Mouse (Mus musculus) midbrain, embryonic 14.5 days (tissue): ENCODE data around the gene A430005L14Rik. TPM values are rescaled to one million over a fixed set of nuclear protein-coding genes. Genes with fewer than 3 reads are reported as not detected.
"Not testable (repeated sequence)": the region's sequence is repeated elsewhere in the genome, so short reads cannot be mapped to it uniquely, and the experiment has no call there.

Experiments used
- ATAC-seq: fragments of 200-750 bp; cut with Nextera tagmentation; 2 replicates; pipeline ENCODE4 v1.8.0; 2017; ENCODE audit warnings: moderate number of reproducible peaks, moderate library complexity; ENCODE audit not compliant: low FRiP score, low TSS enrichment
- DNase-seq: peaks from one replicate; pipeline ENCODE4 v3.0.0-alpha.2; 2015
- H3K27ac ChIP-seq: fragments of 300-500 bp; sonication (generic); replicated peaks from 2 replicates; pipeline ENCODE4 v1.5.1; 2014; ENCODE audit warnings: mild to moderate bottlenecking, low read depth, low read length, moderate library complexity
- H3K27me3 ChIP-seq: fragments of 300-500 bp; sonication (generic); 2 replicates; pipeline ENCODE4 v1.6.1; 2014; ENCODE audit warnings: low read length, control low read depth, mixed read lengths; ENCODE audit not compliant: control insufficient read depth, insufficient read depth
- H3K36me3 ChIP-seq: fragments of 300-500 bp; sonication (generic); 2 replicates; pipeline ENCODE4 v1.6.1; 2014; ENCODE audit warnings: low read length, control low read depth; ENCODE audit not compliant: control insufficient read depth, insufficient read depth
- H3K4me1 ChIP-seq: fragments of 300-500 bp; sonication (generic); 2 replicates; pipeline ENCODE4 v1.6.1; 2014; ENCODE audit warnings: mild to moderate bottlenecking, antibody characterized with exemption, low read length, control low read depth; ENCODE audit not compliant: control insufficient read depth, insufficient read depth
- H3K4me2 ChIP-seq: fragments of 300-500 bp; sonication (generic); 2 replicates; pipeline ENCODE4 v1.6.1; 2014; ENCODE audit warnings: mild to moderate bottlenecking, low read length, moderate library complexity
- H3K4me3 ChIP-seq: fragments of 300-500 bp; sonication (generic); replicated peaks from 2 replicates; pipeline ENCODE4 v1.5.1; 2014; ENCODE audit warnings: low read depth, low read length
- H3K9ac ChIP-seq: fragments of 300-500 bp; sonication (generic); replicated peaks from 2 replicates; pipeline ENCODE4 v1.6.1; 2014; ENCODE audit warnings: mild to moderate bottlenecking, low read length, moderate library complexity
- H3K9me3 ChIP-seq: fragments of 300-500 bp; sonication (generic); 2 replicates; pipeline ENCODE4 v1.6.1; 2016; ENCODE audit warnings: low read length, control low read depth, mixed read lengths; ENCODE audit not compliant: control insufficient read depth
- WGBS: fragments of 180-500 bp; shearing (Covaris S2); extraction: QIAGEN DNeasy Blood & Tissue Kit; methylation state at CpG from one replicate; pipeline ENCODE4 v1.1.7; 2014; 5-methylcytosine and 5-hydroxymethylcytosine counted together
- polyA plus RNA-seq: library from polyadenylated mRNA; unstranded; fragments of >200 nt; fragmentation: Nextera tagmentation; extraction: Ambion mirVana; gene quantifications from 2 replicates; pipeline ENCODE4 v1.2.1, GENCODE M21; 2014

A430005L14Rik gene
- polyA plus RNA-seq: 63.3 and 63.7 TPM in 2 replicates

DNA sequence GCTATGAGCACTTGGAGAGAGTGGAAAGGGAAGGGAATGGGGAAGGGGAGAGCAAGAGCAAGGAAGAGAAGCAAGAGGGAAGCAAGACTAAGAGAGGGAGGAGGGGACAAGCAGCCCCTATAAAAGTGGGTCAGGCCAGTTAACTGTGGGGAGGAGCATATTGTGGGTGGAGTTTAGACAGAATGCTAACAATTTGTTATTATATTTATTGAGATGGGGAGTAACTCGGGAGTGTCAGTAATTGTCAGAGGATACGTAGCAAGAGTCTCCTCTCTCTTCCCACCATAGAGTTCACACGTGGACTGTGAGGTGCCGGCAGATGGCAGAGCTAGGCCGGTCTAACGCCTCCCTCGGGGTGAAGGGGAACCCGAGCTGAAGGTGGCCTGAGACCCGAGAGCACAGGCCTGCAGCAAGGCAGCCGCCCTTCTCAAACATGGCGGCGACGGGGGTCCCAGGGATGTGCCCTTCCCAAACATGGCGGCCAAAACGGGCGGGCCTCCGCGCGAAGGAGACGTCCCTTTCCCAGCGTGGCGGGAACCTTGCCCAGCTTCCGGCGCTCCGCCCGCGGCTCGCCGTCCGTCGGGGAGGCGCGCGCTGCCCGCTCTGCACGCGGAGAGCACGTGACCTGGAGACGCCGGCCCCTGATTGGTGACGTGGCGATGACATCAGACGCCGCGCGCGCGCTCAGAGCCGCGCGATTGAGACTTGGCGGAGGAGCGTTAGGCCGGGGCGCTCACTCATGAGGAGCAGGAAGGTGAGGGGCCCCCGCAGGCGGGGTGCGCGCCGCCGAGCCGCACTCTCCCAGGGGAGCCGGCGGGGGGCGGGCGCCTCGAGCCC lies at the start of gene A430005L14Rik:
TSS of gene A430005L14Rik (plus strand) at position 669 of the 837 bp plus-strand sequence.
- peak within 1 kb of the TSS; percentile 92 for H3K27ac ChIP-seq
- no peaks in the 10 kb centered on the region for H3K9me3 ChIP-seq
- peaks cover 22% of the 10 kb centered on the region for H3K36me3 ChIP-seq
- DNase-seq: peak; percentile 99
- H3K27me3 ChIP-seq: no peaks in the 10 kb centered on the region
- WGBS: 2% methylated on average over 65 of the region's 67 CpGs
- peak within 1 kb of the TSS; percentile 72 for H3K4me3 ChIP-seq
- H3K4me2 ChIP-seq: peak within 1 kb of the TSS; percentile 93
- peak; percentile 94 for ATAC-seq
- H3K4me1 ChIP-seq: peaks cover 19% of the 10 kb centered on the region
- peak within 1 kb of the TSS; percentile 88 for H3K9ac ChIP-seq

DNA sequence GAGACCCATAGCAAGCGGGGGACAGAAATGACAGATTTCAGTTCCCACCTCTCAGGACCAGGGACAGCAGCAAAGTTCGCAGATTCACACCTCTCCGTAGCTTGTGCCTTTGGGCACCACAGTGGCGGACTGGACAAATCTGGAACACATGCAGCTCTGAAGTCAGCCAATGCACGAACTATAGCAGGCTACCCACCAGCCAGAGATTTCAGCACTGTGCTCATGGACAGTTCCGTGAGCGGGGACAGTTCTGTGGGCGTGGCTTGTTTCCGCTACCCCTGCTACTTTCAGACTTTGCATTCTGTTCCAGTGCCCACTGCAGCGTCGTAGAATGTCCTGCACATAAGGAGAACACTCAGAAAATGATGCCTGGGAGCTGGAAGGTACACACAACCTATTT lies 49.5 kb upstream of the A430005L14Rik start:
- 24% methylated on average over 11 of the region's 11 CpGs for WGBS
- H3K4me3 ChIP-seq: no peak overlapping the region
- no peaks in the 10 kb centered on the region for H3K9me3 ChIP-seq
- H3K9ac ChIP-seq: no peak overlapping the region
- H3K4me1 ChIP-seq: no peaks in the 10 kb centered on the region
- no peaks in the 10 kb centered on the region for H3K27me3 ChIP-seq
- ATAC-seq (no peak), DNase-seq (peak; percentile 62)
- no peaks in the 10 kb centered on the region for H3K36me3 ChIP-seq
- no peak overlapping the region for H3K27ac ChIP-seq
- no peak overlapping the region for H3K4me2 ChIP-seq

DNA sequence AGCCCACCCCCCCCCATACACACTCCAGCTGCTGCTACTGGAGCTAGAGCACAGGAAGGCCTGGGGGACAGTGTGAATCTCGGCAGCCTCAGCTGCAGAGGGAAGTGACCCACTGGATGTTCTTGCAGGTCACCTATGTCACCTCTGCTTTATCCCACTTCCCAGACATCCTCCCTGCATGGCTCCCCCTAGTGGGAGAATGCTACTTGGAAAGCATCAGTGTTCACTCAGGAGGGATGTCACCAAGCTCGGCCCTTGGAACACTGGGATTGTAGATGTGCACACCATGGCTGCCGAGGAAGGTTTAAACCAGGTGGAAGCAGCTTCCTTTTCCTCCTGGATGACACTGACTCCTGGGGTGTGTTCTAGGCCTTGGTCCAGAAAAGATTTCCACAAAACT lies 43.4 kb upstream of the A430005L14Rik start:
- no peaks in the 10 kb centered on the region for H3K27me3 ChIP-seq
- no peak for ATAC-seq
- H3K4me1 ChIP-seq: no peaks in the 10 kb centered on the region
- H3K9ac ChIP-seq: no peak overlapping the region
- no peaks in the 10 kb centered on the region for H3K9me3 ChIP-seq
- no peak overlapping the region for H3K27ac ChIP-seq
- H3K4me3 ChIP-seq: no peak overlapping the region
- WGBS: 48% methylated on average over 3 of the region's 3 CpGs
- no peaks in the 10 kb centered on the region for H3K36me3 ChIP-seq
- no peak overlapping the region for H3K4me2 ChIP-seq
- DNase-seq: peak; percentile 35

DNA sequence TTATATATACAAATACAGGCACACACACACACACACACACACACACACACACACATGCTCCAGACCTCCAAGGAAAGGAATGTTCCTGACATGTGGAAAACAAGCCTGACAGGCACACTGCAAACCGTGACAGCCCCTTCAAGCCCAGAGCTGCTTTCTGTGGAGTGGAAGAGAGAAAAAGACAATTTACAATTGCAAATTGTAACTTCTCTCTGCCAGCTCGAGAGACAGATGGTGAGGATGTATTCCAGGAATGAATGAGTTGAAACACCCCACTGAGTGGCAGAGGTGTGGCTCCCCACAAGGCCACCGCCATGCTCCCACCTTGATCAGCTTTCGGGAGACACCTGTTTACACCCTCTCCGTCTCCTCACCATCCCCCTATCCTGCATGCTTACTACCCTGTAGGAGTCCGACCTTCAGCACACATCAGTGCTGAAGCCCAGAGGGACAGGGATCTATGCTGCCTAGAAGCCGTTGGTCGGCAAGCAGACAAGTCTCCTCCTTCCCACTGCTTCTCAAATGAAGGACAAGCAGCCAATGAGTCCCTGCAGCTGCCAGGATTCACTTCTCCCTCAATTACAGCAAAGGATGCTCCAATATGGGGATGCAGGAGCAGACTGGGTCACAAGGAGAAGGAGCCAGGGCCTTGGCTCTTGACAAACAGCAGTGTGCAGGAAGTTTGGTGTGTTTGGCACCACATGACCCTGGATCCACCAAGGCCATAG lies 39.1 kb upstream of the A430005L14Rik start:
- Histone ChIP-seq H3K27ac (no peak overlapping the region), H3K9ac (no peak overlapping the region), H3K36me3 (no peaks in the 10 kb centered on the region), H3K9me3 (no peaks in the 10 kb centered on the region), H3K4me2 (no peak overlapping the region), H3K27me3 (no peaks in the 10 kb centered on the region), H3K4me3 (no peak overlapping the region), H3K4me1 (peaks cover 4% of the 10 kb centered on the region)
- DNase-seq (no peak), ATAC-seq (no peak)
- whole genome bisulfite sequencing: 53% methylated on average over 8 of the region's 8 CpGs

DNA sequence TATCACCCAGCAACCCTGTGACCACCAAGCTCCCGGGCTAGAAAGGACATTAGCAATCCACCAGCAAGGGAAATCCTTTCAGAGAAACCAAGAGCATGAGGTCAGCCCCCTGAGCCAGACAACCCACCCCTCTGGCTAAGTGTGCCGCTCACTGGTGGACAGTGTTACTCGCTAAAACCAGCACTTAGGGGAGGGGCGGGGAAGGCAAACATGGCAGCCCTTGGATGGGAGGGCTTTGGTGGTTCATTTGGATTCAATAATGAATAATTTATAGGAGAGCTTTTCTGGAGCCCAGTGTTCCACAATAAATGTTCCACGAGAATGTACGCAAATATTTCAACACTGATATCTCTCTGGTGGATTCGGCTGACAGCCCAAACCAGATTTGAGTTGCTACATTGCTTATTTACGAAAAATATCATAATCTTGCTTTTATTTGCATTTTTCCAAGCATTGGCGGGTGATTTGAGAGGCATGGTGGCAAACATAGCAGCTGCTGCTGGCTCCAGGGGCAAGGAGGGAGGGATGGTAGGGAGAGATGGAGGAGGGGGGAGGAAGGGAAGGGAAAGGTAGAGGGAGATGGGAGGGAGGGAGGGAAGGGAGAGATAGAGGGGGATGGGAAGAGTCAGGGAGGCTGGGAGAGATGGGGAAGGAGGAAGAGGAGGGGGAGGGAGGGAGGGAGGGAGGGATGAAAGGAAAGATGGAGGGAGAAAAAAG lies 36.4 kb upstream of the A430005L14Rik start:
- H3K36me3 ChIP-seq: no peaks in the 10 kb centered on the region
- DNase-seq (peak; percentile 64), ATAC-seq (peak; percentile 60; the same call in 1 of the 2 replicates)
- H3K27ac ChIP-seq: peak overlapping the region; percentile 61
- peak overlapping the region; percentile 2; the same call in 1 of the 2 replicates for H3K4me2 ChIP-seq
- peaks cover 4% of the 10 kb centered on the region for H3K4me1 ChIP-seq
- H3K9me3 ChIP-seq: no peaks in the 10 kb centered on the region
- no peak overlapping the region for H3K9ac ChIP-seq
- 33% methylated on average over 9 of the region's 9 CpGs for WGBS
- H3K27me3 ChIP-seq: no peaks in the 10 kb centered on the region
- no peak overlapping the region for H3K4me3 ChIP-seq

DNA sequence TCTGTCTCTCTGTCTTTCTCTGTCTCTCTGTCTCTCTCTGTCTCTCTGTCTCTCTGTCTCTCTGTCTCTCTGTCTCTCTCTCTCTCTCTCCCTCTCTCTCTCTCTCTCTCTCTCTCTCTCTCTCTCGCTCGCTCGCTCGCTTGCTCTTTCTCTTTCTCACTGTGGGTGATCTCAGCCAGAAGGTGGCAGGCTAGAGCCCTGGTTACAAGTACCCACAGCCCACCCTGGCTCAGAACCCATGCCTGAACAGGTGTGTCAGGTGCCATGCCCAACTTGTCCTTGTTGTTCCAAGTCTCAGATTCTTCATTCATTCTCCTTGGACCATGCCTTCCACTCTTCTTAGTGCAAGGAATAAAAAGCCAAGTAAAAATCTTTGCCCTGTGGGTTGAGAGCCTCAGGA lies 34.9 kb upstream of the A430005L14Rik start:
- not testable (repeated sequence) for ATAC-seq, H3K27ac ChIP-seq, H3K9me3 ChIP-seq, DNase-seq, H3K9ac ChIP-seq, H3K4me1 ChIP-seq, H3K36me3 ChIP-seq, H3K4me3 ChIP-seq, H3K27me3 ChIP-seq, H3K4me2 ChIP-seq
- WGBS: 59% methylated on average over 4 of the region's 4 CpGs

DNA sequence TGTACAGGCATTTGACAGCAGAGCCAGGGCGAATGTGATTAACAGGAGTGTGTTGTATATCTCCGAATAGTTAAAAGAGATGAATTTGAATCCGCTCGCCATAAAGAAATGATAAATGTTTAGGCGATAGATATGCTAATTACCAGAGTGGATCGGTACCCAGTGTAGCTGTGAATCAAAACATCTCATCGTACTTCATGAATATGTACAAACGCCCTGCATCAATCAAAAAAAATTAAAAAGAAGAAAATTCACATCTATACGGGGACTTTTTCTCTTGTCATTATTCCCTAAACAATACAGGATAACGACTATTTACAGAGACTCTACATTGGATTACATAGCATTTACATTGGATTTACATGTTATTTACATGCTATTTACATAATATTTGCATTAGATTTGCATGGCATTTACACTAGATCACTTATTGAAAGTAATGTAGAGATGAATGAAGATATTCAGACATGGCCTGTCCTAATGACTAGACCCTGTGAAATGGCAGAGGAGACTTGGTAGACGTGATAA lies 28.2 kb upstream of the A430005L14Rik start:
- Histone ChIP-seq H3K27ac (no peak overlapping the region), H3K4me1 (0 out of 2 replicates have a peak, but pooled peaks cover 4% of the 10 kb centered on the region), H3K9me3 (no peaks in the 10 kb centered on the region), H3K36me3 (no peaks in the 10 kb centered on the region), H3K4me3 (no peak overlapping the region), H3K9ac (no peak overlapping the region), H3K27me3 (0 out of 2 replicates have a peak, but pooled peaks cover 6% of the 10 kb centered on the region), H3K4me2 (no peak overlapping the region)
- WGBS: 27% methylated on average over 11 of the region's 11 CpGs
- ATAC-seq (no peak), DNase-seq (no peak)

DNA sequence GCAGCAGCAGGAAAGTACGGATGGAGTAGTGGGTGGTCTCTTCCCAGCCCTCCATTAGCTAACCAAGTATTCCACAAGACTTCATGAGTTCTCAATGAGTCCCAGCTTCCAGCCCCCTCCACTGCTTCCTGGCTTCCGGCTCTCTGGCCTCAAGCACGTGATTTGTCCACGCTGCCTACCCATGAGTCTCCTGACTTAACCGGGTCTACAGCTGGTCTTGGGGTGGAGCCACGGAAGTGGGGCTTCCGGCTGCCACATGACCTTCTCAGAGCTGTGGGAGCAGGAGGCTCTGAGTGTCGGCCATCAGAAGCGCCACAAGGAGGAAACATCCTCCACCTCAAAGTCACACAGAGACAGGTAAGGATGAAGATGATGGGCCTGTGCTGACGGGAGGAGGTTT lies 27.6 kb upstream of the A430005L14Rik start:
- DNase-seq: no peak
- WGBS: 71% methylated on average over 10 of the region's 10 CpGs
- no peaks in the 10 kb centered on the region for H3K36me3 ChIP-seq
- H3K4me1 ChIP-seq: 0 out of 2 replicates have a peak, but pooled peaks cover 4% of the 10 kb centered on the region
- no peak overlapping the region for H3K4me3 ChIP-seq
- ATAC-seq: no peak
- no peak overlapping the region for H3K9ac ChIP-seq
- no peak overlapping the region for H3K4me2 ChIP-seq
- no peak overlapping the region for H3K27ac ChIP-seq
- H3K27me3 ChIP-seq: 0 out of 2 replicates have a peak, but pooled peaks cover 6% of the 10 kb centered on the region
- no peaks in the 10 kb centered on the region for H3K9me3 ChIP-seq
